ENCODE assay signal across 8 mouse cellular contexts in genomic region chr6:47593590-47593989, GRCm38 (mm10). TPM values are rescaled to one million over a fixed set of nuclear protein-coding genes. Genes with fewer than 3 reads are reported as not detected.
A peak's percentile ranks its signal among the peaks of the same experiment; 100 is the strongest.
DNase-seq lines count a peak whose midpoint lies in the region; ATAC-seq and TF ChIP-seq lines count a peak whose summit lies in the region.

No protein-coding gene starts in this region.

- TF ChIP-seq CTCF in spleen, adult 2 months (IDR thresholded peaks at IDR 0.05; ENCODE audit: extremely low read depth, insufficient read depth, insufficient read length, insufficient replicate concordance): no peak

- peak overlapping the region; percentile 99 for H3K9ac ChIP-seq in limb, embryonic 13.5 days
- H3K9ac ChIP-seq in stomach, embryonic 15.5 days: peak overlapping the region; percentile 96

- H3K4me2 ChIP-seq in limb, embryonic 13.5 days (replicated peaks): peak overlapping the region; percentile 82
- peak overlapping the region; percentile 85 for H3K4me2 ChIP-seq in stomach, embryonic 15.5 days

- no peak for ATAC-seq in CD4-positive, CD25-positive, alpha-beta regulatory T cell, adult 4 months
- ATAC-seq in limb, embryonic 13.5 days (ENCODE audit: low FRiP score, low read depth): no peak
- ATAC-seq in stomach, embryonic 15.5 days (ENCODE audit: insufficient read depth, low FRiP score, low read depth): no peak

- WGBS in spleen, adult 2 months: 2% methylated on average over 9 of the region's 9 CpGs
- 8% methylated on average over 9 of the region's 9 CpGs for WGBS in limb, embryonic 13.5 days
- WGBS in stomach, embryonic 15.5 days: 7% methylated on average over 9 of the region's 9 CpGs

- H3K36me3 ChIP-seq in spleen, adult 2 months (ENCODE audit: control insufficient read depth, insufficient read depth, low read length): no peaks in the 10 kb centered on the region
- H3K36me3 ChIP-seq in limb, embryonic 13.5 days: no peaks in the 10 kb centered on the region
- H3K36me3 ChIP-seq in stomach, embryonic 15.5 days: no peaks in the 10 kb centered on the region

- H3K4me1 ChIP-seq in spleen, adult 2 months (ENCODE audit: control insufficient read depth, insufficient read depth, insufficient read length): no peaks in the 10 kb centered on the region
- peaks cover 32% of the 10 kb centered on the region for H3K4me1 ChIP-seq in limb, embryonic 13.5 days
- no peaks in the 10 kb centered on the region for H3K4me1 ChIP-seq in stomach, embryonic 15.5 days

- no peaks in the 10 kb centered on the region for H3K27me3 ChIP-seq in spleen, adult 2 months (ENCODE audit: control insufficient read depth, insufficient read depth, low read length)
- no peaks in the 10 kb centered on the region for H3K27me3 ChIP-seq in limb, embryonic 13.5 days
- no peaks in the 10 kb centered on the region for H3K27me3 ChIP-seq in stomach, embryonic 15.5 days (replicated peaks)

- DNase-seq in CD4-positive, CD25-positive, alpha-beta regulatory T cell, adult 2 months (ENCODE audit: low read depth, low spot score): peak; percentile 32
- peak in 1 of 2 experiments; percentile 3 for DNase-seq in spleen, adult 2 months (ENCODE audit: low read depth in 1 of 2, low spot score in 2 of 2)
- DNase-seq in spleen, postnatal 14 days (ENCODE audit: low spot score in 2 of 2): no peak
- no peak for DNase-seq in urinary bladder, postnatal 14 days (ENCODE audit: low spot score)
- DNase-seq in cerebellum, postnatal 4 days (ENCODE audit: low spot score in 2 of 2): no peak

- TF ChIP-seq POLR2A in spleen, adult 2 months (IDR thresholded peaks at IDR 0.05; ENCODE audit: low read depth, low read length): no peak

- H3K27ac ChIP-seq in spleen, adult 2 months (ENCODE audit: insufficient read depth, low read length): peak overlapping the region; percentile 82; the same call in 1 of the 2 replicates
- peak overlapping the region; percentile 99 for H3K27ac ChIP-seq in limb, embryonic 13.5 days
- H3K27ac ChIP-seq in stomach, embryonic 15.5 days: peak overlapping the region; percentile 99

- H3K9me3 ChIP-seq in limb, embryonic 13.5 days: no peaks in the 10 kb centered on the region
- H3K9me3 ChIP-seq in stomach, embryonic 15.5 days: no peaks in the 10 kb centered on the region

- peak overlapping the region; percentile 88 for H3K4me3 ChIP-seq in spleen, adult 2 months (ENCODE audit: extremely low read depth, insufficient read depth, insufficient read length)
- H3K4me3 ChIP-seq in limb, embryonic 13.5 days: peak overlapping the region; percentile 89
- peak overlapping the region; percentile 96 for H3K4me3 ChIP-seq in stomach, embryonic 15.5 days (replicated peaks)

RNA-seq across cellular contexts. Expression of gene Ezh2, which starts 1.6 kb away (rescaled TPM):
- polyA plus RNA-seq in CD4-positive, CD25-positive, alpha-beta regulatory T cell, adult 4 months (2017; shearing (Covaris generic)): 10 to 100 TPM; 36.2 to 43.3 TPM
- polyA plus RNA-seq in spleen, adult 2 months (2012; rRNA removed): 6.6 and 6.8 TPM in 2 replicates
- polyA plus RNA-seq in limb, embryonic 13.5 days (2015; fragmentation: Nextera tagmentation; extraction: Ambion mirVana): 141 and 142 TPM in 2 replicates
- polyA plus RNA-seq in stomach, embryonic 15.5 days (2015; fragmentation: Nextera tagmentation; extraction: Ambion mirVana): 85.6 and 90.7 TPM in 2 replicates
